Mouse (Mus musculus) E14TG2a.4 (cell line): ENCODE results near the gene Tob2.

Experiments used
- CTCF ChIP-seq: conservative IDR thresholded peaks from 2 replicates; pipeline ENCODE4 v1.5.1; 2014; ENCODE audit warnings: low read length
- NANOG ChIP-seq: IDR thresholded peaks from 2 replicates; pipeline ENCODE4 v1.6.1; 2014; ENCODE audit warnings: borderline replicate concordance, low read length, mixed read lengths

DNA sequence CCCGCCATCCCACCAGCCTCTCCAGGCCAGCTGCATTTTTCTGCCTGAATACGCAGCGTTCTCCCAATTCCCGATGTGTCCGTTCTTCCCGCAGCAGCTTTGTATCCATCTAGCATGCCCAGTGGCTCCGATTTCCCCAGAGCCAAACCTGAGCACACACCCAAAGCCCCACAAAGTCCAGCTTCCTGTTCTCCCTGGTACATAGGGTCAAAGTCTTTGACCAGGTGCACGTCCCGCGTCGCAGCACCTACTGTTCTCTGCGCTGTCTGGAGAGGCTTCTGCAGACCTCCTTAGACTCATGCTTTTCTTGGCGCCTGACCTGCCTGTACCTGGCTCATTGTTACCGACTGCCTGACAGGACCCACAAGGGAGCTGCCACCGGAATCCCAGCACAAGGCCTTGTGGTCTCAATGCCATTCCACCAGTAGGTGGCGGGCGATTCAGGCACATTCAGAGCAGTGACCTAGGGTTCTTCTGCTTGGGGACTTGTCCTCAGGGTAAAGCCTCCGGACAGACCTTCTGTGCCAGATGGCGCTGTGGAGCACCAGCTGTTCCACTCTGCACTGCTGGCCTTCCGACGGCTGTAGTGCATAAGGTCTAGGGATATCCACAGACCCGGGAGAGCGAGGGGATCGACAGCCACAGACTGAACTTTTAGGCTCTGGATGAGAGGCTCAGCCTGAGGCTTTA, 27.3 kb downstream of the Tob2 start:
- peak; percentile 88 for TF ChIP-seq CTCF
- TF ChIP-seq NANOG = no peak
